Mouse (Mus musculus): Measurements from ENCODE around the gene Hmgn3. TPM values are rescaled to one million over a fixed set of nuclear protein-coding genes. Genes with fewer than 3 reads are reported as not detected.

Hmgn3 gene
- total RNA-seq, 2 experiments from 2014 or later: 80.9 to 98.2 TPM

- no peak for DNase-seq
Observed at GRCm38 (mm10) chr9:83098652-83099307, 47.7 kb downstream of the Hmgn3 start.

- no peak for DNase-seq
Observed at GRCm38 (mm10) chr9:83097816-83098215, 48.7 kb downstream of the Hmgn3 start.

- DNase-seq: no peak
Observed at GRCm38 (mm10) chr9:83094649-83095336, 51.7 kb downstream of the Hmgn3 start.

- no peak for DNase-seq
Observed at GRCm38 (mm10) chr9:83083790-83084469, 62.6 kb downstream of the Hmgn3 start.

GRCm38 (mm10) chr9:83083091-83083490 lies 63.4 kb downstream of the Hmgn3 start:
- no peak for DNase-seq

GRCm38 (mm10) chr9:83082296-83082695 lies 64.2 kb downstream of the Hmgn3 start:
- DNase-seq: no peak

GRCm38 (mm10) chr9:83079724-83080123 lies 66.8 kb downstream of the Hmgn3 start:
- DNase-seq: no peak

- no peak for DNase-seq
Observed at GRCm38 (mm10) chr9:83068246-83068645, 78.2 kb downstream of the Hmgn3 start.

- DNase-seq: no peak
Observed at GRCm38 (mm10) chr9:83061289-83061688, 85.2 kb downstream of the Hmgn3 start.

Other genes with a start within 250 kb of the Hmgn3 start
- gene Phip, start 171.2 kb downstream of the Hmgn3 start, total RNA-seq (2021): 10 to 100 TPM; 72.8 to 81.1 TPM